Mouse (Mus musculus): ENCODE results near the gene Myl6. TPM values are rescaled to one million over a fixed set of nuclear protein-coding genes. Genes with fewer than 3 reads are reported as not detected.

Gene Myl6
- polyA plus RNA-seq, 1 experiment from 2014 or later = 833 TPM

DNA sequence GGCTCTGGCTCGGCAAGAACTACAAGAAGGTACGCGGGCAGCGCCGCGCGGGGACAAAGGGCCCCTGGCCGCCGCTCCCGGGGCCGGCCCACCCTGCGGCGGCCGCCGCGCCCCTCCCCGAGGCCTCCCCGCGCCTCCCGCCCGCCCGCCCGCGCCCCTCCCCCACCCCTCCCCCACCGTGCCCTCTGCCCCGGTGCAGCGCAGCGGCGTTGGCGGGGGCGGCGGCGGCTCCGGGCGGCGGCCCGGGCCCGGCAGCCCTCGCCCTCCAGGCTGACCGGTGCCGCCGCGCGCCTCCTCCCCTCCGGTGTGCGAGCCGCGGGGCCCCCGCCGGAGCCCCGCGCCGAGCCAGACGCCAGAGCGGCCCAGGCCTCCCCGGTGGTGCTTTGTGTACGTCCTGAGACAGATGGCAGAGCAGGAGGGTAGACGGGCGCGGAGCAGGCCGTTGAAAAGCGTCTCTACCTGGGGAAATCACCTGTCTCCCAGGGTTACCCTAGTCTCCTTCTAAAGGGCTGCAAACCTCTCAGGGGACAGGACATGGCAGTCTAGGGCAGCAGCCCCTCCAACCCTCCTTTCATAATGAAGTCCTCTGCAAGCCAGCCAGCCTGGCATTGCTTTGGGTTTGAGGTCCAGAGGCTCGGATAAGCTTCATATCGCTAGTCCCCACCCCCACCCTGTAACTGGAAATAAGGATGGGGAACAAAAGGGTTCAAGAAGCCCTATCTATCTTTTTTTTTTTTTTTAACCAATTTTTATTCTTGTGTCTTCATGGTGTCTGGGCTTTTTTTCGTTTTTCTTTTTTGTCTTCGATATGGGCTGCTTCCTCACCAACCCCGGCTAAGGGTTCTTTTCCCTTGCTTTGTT, 34.3 kb downstream of the Myl6 start:
- Histone ChIP-seq H3K4me1 (peaks cover 13% of the 10 kb centered on the region), H3K27me3 (ENCODE audit: low read depth, poor library complexity, severe bottlenecking) (peaks cover 15% of the 10 kb centered on the region), H3K36me3 (peaks cover 38% of the 10 kb centered on the region), H3K4me3 (peak overlapping the region; percentile 94), H3K27ac (replicated peaks) (peak overlapping the region; percentile 98), H3K9me3 (replicated peaks) (no peaks in the 10 kb centered on the region)
- 1% methylated on average over 39 of the region's 67 CpGs for WGBS
- peak; percentile 68 for DNase-seq (ENCODE audit: low spot score)

DNA sequence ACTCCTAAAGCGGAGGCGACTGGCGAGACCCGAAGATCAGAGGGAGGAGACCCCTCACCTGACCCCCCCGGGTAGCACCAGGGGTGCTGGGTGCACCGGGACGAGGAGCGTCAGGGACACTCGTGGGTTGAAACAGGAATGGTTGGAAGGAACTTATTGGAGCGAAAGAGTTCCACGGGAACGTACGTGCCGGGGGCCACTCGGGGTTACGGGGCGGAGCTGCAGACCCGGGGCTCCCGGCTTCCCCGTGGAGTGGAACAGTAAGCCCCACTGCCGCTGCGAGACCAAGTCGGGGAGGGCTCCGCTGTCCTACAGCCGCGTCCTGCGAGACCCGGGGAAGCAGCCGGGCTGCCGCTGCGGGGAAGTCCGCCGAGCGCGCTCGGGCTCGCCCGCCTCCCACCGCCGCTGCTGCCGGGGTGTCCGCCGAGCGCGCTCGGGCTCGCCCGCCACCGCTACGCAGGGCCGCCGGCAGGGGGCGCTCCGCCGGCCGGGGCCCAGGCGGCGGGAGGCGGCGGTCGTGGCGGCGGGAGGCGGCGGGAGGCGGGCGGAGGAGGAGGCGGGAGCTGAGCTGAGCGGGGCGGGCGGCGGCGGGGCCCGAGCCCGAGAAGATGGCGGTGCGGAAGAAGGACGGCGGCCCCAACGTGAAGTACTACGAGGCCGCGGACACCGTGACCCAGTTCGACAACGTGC, 35.1 kb downstream of the Myl6 start, which contains the start of gene Smarcc2:
Gene Smarcc2, plus strand, starts transcription at position 530 of the 690 bp plus-strand sequence.
- H3K9me3 ChIP-seq (replicated peaks) = no peaks in the 10 kb centered on the region
- under 1% methylated on average over 85 of the region's 86 CpGs for WGBS
- peak; percentile 84 for DNase-seq (ENCODE audit: low spot score)

DNA sequence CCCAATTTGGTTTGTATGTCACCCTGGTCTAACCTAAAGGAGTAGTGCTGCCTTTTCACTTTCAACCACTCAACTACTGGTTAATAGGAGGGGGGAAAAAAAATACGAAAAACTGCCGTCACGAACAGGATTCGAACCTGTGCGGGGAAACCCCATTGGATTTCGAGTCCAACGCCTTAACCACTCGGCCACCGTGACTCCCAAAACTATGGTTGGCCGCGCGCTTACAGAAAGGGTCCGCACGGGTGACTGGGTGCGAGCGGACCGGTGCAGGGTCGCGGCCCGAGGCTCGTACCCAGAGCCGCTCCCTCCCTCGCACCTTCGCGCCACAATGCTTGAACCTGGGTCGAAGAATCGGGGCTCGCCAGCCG, 35.6 kb downstream of the Myl6 start:
- under 1% methylated on average over 29 of the region's 29 CpGs for WGBS
- Histone ChIP-seq H3K27ac (replicated peaks) (peak overlapping the region; percentile 98), H3K36me3 (peaks cover 25% of the 10 kb centered on the region), H3K9me3 (replicated peaks) (no peaks in the 10 kb centered on the region), H3K4me1 (peaks cover 13% of the 10 kb centered on the region), H3K4me3 (peak overlapping the region; percentile 94), H3K27me3 (ENCODE audit: low read depth, poor library complexity, severe bottlenecking) (peaks cover 15% of the 10 kb centered on the region)
- DNase-seq (ENCODE audit: low spot score) = peak; percentile 91

More for the DNA sequence above, 35.1 kb downstream of the Myl6 start, which contains the start of gene Smarcc2:
- peaks cover 15% of the 10 kb centered on the region for H3K27me3 ChIP-seq (ENCODE audit: low read depth, poor library complexity, severe bottlenecking)
- H3K4me3 ChIP-seq = peak within 1 kb of the TSS; percentile 94
- peaks cover 13% of the 10 kb centered on the region for H3K4me1 ChIP-seq
- peaks cover 31% of the 10 kb centered on the region for H3K36me3 ChIP-seq
- peak within 1 kb of the TSS; percentile 98 for H3K27ac ChIP-seq (replicated peaks)

DNA sequence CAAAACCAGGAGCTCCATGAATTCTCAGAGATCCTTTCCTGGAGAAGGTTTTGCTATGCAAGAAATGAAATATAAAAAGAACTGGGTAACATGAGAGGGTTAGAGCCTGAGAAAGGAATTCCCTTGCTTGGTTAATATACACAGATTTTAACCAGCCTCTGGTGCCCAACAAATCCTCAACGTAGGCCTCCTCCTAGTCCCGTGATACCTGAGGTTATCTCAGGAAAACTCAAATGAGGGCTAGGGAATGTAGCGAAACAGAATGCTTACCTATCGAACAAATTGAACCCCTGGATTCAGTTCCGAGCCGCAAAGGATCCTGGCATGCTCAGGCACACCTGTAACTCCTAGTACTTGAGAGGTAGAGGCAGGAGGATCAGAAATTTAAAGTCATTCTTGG, 36.3 kb downstream of the Myl6 start:
- WGBS = 88% methylated on average over 6 of the region's 6 CpGs
- H3K27me3 ChIP-seq (ENCODE audit: low read depth, poor library complexity, severe bottlenecking) = peaks cover 15% of the 10 kb centered on the region
- H3K4me1 ChIP-seq = peaks cover 13% of the 10 kb centered on the region
- H3K4me3 ChIP-seq = peak overlapping the region; percentile 94; the same call in 1 of the 2 replicates
- no peaks in the 10 kb centered on the region for H3K9me3 ChIP-seq (replicated peaks)
- peaks cover 19% of the 10 kb centered on the region for H3K36me3 ChIP-seq
- no peak overlapping the region for H3K27ac ChIP-seq (replicated peaks)
- no peak for DNase-seq (ENCODE audit: low spot score)

DNA sequence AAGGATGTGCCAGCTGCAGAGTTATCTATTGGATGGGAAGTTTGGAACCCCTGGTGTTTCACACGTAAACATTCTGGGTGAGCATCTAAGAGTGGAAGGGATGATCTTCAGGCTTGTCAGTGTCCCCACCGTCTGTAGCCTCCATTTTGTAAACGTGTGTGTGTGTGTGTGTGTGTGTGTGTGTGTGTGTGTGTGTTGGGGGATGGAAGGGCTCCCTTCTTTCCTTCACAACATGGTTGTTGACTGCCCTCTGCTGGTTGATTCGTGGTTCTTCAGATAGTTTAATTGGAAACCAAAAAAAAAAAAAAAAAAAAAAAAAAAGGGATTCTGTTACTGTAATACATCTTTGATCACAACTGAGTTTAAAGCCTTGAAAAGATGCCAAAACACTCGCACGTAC, 38.7 kb downstream of the Myl6 start:
- H3K27ac ChIP-seq (replicated peaks) = peak overlapping the region; percentile 69
- no peaks in the 10 kb centered on the region for H3K36me3 ChIP-seq
- DNase-seq (ENCODE audit: low spot score) = peak; percentile 74
- peaks cover 4% of the 10 kb centered on the region for H3K4me1 ChIP-seq
- H3K9me3 ChIP-seq (replicated peaks) = no peaks in the 10 kb centered on the region
- peak overlapping the region; percentile 26; the same call in 1 of the 2 replicates for H3K4me3 ChIP-seq
- H3K27me3 ChIP-seq (ENCODE audit: low read depth, poor library complexity, severe bottlenecking) = peaks cover 10% of the 10 kb centered on the region
- WGBS = 2% methylated on average over 6 of the region's 6 CpGs

DNA sequence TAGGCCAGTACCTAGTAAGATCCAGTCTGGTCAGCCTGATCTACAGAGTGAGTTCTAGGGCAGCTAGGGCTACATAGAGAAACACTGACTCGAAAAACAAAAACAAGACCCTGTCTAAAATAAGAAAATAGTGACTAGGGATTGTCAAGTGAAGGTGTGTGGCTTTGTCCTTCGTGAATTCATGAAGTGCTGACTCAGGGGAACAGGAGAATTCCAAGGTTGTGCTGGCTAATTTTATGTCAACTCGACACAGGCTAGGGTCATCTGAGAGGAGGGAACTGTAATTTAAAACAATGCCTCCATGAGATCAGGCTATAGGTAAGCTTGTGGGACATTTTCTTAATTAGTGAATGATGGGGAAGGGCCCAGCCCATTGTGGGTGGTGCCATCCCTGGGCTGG, 39.5 kb downstream of the Myl6 start:
- no peaks in the 10 kb centered on the region for H3K4me1 ChIP-seq
- no peaks in the 10 kb centered on the region for H3K36me3 ChIP-seq
- DNase-seq (ENCODE audit: low spot score) = no peak
- 77% methylated on average over 3 of the region's 3 CpGs for WGBS
- no peaks in the 10 kb centered on the region for H3K9me3 ChIP-seq (replicated peaks)
- H3K27ac ChIP-seq (replicated peaks) = 0 out of 2 replicates have a peak overlapping the region, but pooled peaks have one; percentile 69
- peak overlapping the region; percentile 26; the same call in 1 of the 2 replicates for H3K4me3 ChIP-seq
- H3K27me3 ChIP-seq (ENCODE audit: low read depth, poor library complexity, severe bottlenecking) = peaks cover 10% of the 10 kb centered on the region

DNA sequence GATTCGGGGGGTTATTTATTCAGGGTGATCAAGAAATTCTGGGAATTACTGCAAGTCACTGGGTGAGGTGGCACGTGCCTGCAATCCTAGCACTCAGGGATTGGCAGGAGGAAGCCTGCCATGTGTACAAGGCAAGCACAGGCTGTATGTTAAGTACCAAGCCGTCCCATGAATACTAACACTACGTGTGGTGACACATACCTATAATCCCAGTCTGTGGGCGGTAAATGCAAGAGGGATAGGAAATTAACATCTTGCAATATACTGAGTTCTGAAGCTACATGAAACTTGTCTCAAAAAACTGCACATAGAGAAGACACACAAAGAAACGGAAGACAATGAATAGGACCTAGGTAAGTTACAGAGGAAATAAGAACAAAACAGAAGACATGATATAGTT, 42.9 kb downstream of the Myl6 start:
- Histone ChIP-seq H3K4me1 (no peaks in the 10 kb centered on the region), H3K27ac (replicated peaks) (no peak overlapping the region), H3K36me3 (no peaks in the 10 kb centered on the region), H3K4me3 (no peak overlapping the region), H3K9me3 (replicated peaks) (no peaks in the 10 kb centered on the region), H3K27me3 (ENCODE audit: low read depth, poor library complexity, severe bottlenecking) (no peaks in the 10 kb centered on the region)
- 86% methylated on average over 6 of the region's 6 CpGs for WGBS
- DNase-seq (ENCODE audit: low spot score) = no peak

DNA sequence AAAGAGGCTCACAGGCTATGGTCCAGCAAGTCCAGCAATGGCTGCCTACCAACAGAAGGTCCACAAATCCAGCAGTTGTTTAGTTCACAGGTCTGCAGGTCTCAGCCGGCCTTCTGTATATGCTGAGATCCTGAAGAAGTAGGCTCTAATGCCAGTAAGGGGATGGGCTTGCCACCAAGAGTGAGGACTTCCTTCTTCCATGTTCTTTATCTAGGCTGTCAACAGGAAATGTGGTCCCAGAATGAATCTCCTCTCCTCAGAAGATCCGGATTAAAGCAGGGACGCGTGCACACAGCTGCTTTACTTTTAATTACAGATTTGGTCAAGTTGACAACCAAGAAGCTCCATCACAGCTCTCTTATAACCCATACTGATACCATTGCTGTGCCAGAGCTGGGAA, 48.5 kb downstream of the Myl6 start:
- Histone ChIP-seq H3K27me3 (ENCODE audit: low read depth, poor library complexity, severe bottlenecking) (no peaks in the 10 kb centered on the region), H3K27ac (replicated peaks) (no peak overlapping the region), H3K4me1 (no peaks in the 10 kb centered on the region), H3K4me3 (no peak overlapping the region), H3K36me3 (peaks cover 20% of the 10 kb centered on the region), H3K9me3 (replicated peaks) (no peaks in the 10 kb centered on the region)
- no peak for DNase-seq (ENCODE audit: low spot score)
- 80% methylated on average over 4 of the region's 4 CpGs for WGBS

DNA sequence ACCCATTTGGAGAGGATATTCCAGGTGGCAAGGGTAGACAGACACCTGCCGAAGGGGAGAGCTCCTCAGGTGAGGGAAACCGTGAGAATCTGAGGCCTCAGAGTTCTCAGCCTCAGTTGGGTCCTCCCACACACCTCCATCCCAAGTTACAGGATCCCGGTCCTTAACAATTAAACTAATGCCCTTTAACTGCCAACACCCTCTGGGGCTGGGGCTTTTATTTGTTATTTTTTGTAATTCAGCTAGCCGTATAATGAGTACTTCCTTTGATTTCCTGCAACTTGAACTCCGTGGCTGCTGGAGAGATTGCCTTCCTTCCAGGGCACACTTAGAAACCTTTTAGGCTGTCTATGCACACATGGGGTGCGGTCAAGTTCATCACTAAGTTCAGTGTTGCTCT, 49.6 kb downstream of the Myl6 start:
- Histone ChIP-seq H3K4me3 (no peak overlapping the region), H3K27ac (replicated peaks) (no peak overlapping the region), H3K27me3 (ENCODE audit: low read depth, poor library complexity, severe bottlenecking) (no peaks in the 10 kb centered on the region), H3K4me1 (no peaks in the 10 kb centered on the region), H3K36me3 (peaks cover 30% of the 10 kb centered on the region), H3K9me3 (replicated peaks) (no peaks in the 10 kb centered on the region)
- 80% methylated on average over 6 of the region's 6 CpGs for WGBS
- DNase-seq (ENCODE audit: low spot score) = no peak

DNA sequence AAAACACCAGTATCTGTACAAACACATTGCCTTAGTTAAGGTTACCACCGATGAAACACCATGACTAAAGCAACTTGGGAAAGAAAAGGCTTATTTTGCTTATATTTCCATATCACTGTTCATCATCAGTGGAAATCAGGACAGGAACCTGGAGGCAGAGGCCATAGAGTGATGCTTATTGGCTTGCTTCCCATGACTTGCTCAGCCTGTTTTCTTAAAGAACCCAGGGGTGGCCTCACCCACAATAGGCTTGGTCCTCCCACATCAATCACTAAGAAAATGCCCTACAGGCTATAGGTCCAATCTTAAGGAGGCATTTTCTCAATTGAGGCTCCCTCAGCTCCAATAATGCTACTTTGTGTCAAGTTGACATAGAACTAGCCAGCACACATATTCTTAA, 51.2 kb downstream of the Myl6 start:
- 94% methylated on average over 1 of the region's 1 CpGs for WGBS
- no peaks in the 10 kb centered on the region for H3K27me3 ChIP-seq (ENCODE audit: low read depth, poor library complexity, severe bottlenecking)
- no peak overlapping the region for H3K27ac ChIP-seq (replicated peaks)
- DNase-seq (ENCODE audit: low spot score) = no peak
- H3K4me1 ChIP-seq = no peaks in the 10 kb centered on the region
- H3K9me3 ChIP-seq (replicated peaks) = no peaks in the 10 kb centered on the region
- H3K4me3 ChIP-seq = no peak overlapping the region
- peaks cover 47% of the 10 kb centered on the region for H3K36me3 ChIP-seq

DNA sequence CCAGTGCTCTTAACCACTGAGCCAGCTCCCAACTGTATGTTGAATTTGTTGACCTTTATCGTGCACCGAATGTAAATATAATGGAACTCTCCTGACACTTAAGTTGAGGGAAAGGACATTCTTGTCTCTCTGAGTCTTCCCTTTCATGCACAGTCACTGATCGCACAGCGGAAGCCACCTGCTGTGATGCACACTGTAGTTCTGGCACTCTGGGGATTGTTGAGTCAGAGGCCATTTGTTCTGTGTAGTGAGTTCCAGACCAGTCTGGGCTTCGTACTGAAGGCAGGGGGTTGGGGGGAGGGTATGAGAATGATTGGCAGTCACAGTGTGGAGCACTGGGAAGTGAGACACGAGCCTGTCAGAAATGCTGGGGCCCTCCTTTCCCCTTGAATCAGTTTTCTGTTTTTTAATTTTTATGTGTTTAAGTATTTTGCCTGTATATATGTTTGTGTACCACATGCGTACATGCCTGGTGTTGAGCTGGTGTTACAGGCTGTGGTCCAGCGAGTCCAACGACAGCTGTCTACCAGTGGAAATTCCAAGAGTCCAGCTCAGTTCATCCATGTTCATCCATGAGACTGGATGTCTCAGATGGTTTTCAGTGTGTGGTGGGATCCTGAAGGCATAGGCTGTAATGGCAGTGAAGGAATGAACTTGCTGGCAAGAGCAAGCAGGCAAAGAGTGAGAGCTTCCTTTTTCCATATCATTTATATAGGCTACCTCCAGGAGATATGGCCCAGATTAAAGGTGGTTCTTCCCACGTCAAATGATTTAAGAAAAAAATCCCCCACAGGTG, 52.4 kb downstream of the Myl6 start:
- Histone ChIP-seq H3K4me3 (no peak overlapping the region), H3K9me3 (replicated peaks) (no peaks in the 10 kb centered on the region), H3K27me3 (ENCODE audit: low read depth, poor library complexity, severe bottlenecking) (no peaks in the 10 kb centered on the region), H3K27ac (replicated peaks) (no peak overlapping the region), H3K36me3 (peaks cover 58% of the 10 kb centered on the region), H3K4me1 (no peaks in the 10 kb centered on the region)
- WGBS = 92% methylated on average over 10 of the region's 10 CpGs
- DNase-seq (ENCODE audit: low spot score) = no peak

Measured in midbrain, embryonic 10.5 days (tissue).